Mouse (Mus musculus): ENCODE data around the gene Gnb5. TPM values are rescaled to one million over a fixed set of nuclear protein-coding genes. Genes with fewer than 3 reads are reported as not detected.

The Gnb5 gene
- total RNA-seq, 2 experiments from 2014 or later = 149 to 158 TPM

Other genes starting within 250 kb of the Gnb5 start
- 100 to 1,000 TPM; 297 to 304 TPM for gene Myo5a, start 235.3 kb upstream of the Gnb5 start, total RNA-seq (2021)
- 1 to 10 TPM; 4.4 to 6.3 TPM for gene Myo5c, start 74.3 kb upstream of the Gnb5 start, total RNA-seq (2021)
- gene Bcl2l10, start 41.5 kb downstream of the Gnb5 start, total RNA-seq (2021) = not detected
- 10 to 100 TPM; 67.8 to 74.3 TPM for gene Mapk6, start 103.7 kb downstream of the Gnb5 start, total RNA-seq (2021)
- gene Leo1, start 135.2 kb downstream of the Gnb5 start, total RNA-seq (2021) = 10 to 100 TPM; 26.2 to 30.0 TPM

All from left cerebral cortex, postnatal 36 days (tissue).